Mouse (Mus musculus) megakaryocyte, adult 5-6 weeks (primary cell): ENCODE data around the gene Cd80. TPM values are rescaled to one million over a fixed set of nuclear protein-coding genes. Genes with fewer than 3 reads are reported as not detected.
A peak's percentile ranks its signal among the peaks of the same experiment; 100 is the strongest.
"Not testable (repeated sequence)": the region's sequence is repeated elsewhere in the genome, so short reads cannot be mapped to it uniquely, and the experiment has no call there.

Experiments
- ATAC-seq: 2 replicates; pipeline ENCODE4 v1.8.0; 2016; ENCODE audit warnings: mild to moderate bottlenecking, inconsistent platforms; ENCODE audit not compliant: poor library complexity, severe bottlenecking
- total RNA-seq, 2 experiments: library from RNA; stranded (forward) in 1 of 2; stranded (reverse) in 1 of 2; fragments of 153-499, 151-499 nt in 1 of 2; fragments of 221-1000, 200-1000 nt in 1 of 2; gene quantifications; 2 replicates each; pipeline versions ENCODE4 v1.2.3 to v1.2.4; 2015 to 2017

The Cd80 gene
- total RNA-seq (2015) (6.5 and 10.4 TPM in 2 replicates), total RNA-seq (2017) (3.0 and 4.0 TPM in 2 replicates)

DNA sequence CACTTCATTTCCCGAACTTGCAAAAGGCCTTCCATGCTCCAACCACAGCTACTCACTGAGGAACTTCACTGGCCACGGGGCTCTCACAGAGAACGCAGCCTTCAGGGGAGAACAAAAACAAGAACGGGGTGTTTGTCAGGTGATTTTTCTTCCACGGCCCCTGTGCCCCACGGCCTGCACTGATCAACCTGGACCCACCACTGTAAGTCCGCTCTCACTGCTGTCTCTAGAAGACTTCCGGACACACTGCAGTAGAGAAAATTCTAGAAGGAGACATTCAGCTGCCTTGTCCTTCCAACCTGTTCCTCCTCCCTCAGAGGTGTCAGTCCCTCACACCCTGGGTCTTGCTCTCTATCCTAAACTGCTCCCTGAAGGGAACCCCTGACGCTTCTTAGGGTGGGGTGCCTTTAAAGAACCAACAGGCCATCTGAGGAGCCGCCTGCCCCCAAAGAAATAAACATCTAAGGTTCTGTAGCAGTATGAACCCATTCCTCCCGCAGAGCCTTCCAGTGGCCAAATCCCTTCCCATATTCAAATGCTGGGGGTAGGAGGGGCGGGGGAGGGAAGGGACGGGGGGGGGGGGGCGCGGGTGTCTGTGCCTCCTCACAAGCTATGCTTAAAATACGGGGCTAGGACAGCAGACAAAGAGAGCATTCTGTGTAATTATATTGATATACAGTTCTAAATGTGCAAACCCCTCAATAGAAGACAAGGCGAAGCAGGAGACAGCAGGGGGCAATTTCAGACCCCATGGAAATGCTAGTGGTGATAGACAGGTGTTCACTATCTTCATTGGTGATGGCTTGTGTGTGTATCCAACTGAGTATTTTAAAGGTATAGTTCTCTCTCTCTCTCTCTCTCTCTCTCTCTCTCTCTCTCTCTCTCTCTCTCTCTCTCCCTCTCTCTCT, at the start of gene Cd80:
Gene Cd80 (plus strand): TSS at position 51 of the 908 bp plus-strand sequence.
- ATAC-seq, result no peak

DNA sequence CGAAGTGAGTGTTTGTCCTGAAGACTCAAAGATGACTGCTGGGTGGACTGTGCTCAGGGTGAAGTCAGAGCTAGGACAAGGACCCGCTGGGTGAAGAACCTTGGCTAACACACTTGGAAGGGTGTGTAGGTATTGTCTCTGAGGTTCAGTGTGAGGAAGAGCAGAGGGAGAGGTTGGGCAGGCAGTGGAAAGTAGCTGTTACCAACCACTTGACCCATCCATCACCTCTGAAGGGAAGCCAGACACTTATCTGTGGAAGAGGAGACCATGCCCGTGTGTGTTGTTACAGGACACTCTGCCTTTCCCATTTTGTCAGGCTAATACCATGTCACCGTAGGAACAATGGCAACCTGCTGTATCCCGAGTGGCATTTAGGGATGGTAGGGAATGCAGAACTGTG, 49.1 kb upstream of the Cd80 start:
- no peak for ATAC-seq

DNA sequence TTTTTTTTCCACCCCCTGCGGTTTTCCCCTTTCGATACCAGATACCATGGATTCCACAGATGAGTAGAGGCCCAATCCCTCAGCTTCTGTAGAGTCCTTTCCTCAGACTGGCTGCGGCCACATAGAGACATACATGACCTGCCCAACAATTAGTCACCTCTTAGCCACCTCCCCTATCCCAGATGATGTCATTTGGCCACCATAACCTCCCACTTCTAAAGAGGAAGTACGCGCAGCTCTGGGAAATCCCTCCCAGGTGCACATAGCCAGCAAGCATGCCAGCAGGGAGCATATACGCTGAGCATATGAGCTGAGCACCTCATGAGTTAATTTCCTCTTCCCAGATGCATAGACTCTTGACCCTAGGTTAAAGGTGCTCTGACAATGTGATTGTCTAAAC, 48.7 kb upstream of the Cd80 start:
- ATAC-seq, result no peak

DNA sequence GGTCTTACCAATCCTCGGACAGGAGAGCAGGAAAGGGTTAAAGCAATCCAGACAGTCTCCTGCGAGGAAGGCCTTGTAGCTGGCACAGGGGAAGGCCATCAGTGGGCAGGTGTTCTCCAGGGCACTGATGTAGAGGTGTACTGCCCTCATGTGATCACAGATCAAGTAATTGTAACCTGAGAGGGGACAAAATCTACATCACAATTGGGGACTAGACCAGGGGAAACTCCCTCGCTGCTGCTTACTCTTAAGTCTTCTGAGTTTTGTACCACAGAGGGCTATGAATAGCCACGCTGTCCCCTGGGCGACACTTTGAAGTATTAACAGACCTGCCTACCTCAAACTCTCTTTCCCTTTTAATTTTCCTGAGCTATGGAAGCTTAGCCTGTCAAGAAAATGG, 47.8 kb upstream of the Cd80 start:
- no peak for ATAC-seq

DNA sequence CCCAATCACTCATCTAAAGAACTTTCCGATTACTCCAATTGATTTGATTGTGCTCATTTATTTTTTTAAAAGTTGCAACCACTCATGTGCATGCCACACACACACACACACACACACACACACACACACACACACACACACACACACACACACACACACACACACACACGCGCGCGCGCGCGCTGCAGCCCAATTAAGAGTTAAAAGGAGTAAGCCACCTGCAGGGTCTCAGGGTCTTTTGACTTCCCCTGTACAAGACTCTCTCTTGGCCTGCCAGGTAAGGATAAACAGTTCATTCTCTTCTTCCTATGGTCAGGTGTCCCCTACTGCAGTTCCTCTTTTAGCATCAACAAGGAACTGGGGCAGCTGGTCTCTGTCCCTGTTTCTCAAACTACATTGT, 46.9 kb upstream of the Cd80 start:
- peak; percentile 30; the same call in 1 of the 2 replicates for ATAC-seq

DNA sequence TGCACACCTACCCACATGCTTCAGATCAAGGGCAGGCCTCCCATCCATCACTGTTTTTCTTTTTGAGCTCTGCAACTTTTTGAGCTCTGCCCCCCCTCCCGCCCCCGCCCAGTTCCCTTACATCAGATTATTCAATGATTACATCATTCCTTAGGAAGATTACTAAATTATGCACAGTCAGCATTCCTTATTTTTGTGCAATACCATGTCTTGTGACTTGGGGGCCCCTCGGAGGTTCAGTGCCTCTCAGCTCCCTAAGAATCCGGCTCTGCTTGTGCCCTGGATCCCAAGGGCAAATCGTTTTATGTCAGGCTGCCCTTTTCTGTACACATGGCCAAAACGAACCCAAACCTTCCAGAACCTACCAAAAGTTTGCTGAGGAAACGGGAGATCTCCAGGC, 40.4 kb upstream of the Cd80 start:
- ATAC-seq, result no peak

DNA sequence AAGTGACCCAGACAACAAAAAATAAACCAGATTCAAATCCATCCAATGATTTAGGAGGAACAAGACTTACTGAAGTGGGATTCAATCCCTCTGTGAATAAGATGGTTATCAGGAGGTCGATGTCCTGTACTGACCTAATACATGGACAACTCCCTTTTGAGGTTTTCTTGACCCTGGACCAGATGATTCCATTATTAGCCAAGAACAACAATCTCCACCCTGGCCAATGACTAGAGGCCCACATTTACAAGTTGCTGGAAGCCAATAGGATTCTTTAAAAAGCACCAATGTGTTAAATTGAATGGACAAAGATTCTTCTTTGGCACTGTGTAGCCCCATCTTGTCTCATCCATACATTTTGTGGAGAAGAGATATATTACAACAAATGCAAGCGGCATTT, 30.0 kb upstream of the Cd80 start:
- ATAC-seq, result no peak

DNA sequence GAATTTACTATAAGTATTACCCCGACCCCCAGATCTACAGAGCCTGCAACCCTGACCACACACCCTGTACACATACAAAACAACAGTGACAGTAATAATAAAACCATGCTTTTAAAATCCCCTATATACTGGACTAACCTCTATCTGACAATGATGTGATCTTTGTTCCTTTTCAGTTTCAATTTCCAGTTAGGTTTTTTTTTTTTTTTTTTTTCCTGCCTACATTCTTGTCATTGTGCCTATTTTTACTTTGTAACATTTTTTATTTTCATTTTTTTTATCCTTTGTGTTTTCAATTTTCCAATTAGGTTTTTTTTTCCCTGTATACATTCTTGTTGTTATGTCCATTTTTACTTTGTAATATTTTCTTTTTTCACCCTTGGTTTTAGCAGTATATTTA, 29.6 kb upstream of the Cd80 start:
- ATAC-seq, result no peak

DNA sequence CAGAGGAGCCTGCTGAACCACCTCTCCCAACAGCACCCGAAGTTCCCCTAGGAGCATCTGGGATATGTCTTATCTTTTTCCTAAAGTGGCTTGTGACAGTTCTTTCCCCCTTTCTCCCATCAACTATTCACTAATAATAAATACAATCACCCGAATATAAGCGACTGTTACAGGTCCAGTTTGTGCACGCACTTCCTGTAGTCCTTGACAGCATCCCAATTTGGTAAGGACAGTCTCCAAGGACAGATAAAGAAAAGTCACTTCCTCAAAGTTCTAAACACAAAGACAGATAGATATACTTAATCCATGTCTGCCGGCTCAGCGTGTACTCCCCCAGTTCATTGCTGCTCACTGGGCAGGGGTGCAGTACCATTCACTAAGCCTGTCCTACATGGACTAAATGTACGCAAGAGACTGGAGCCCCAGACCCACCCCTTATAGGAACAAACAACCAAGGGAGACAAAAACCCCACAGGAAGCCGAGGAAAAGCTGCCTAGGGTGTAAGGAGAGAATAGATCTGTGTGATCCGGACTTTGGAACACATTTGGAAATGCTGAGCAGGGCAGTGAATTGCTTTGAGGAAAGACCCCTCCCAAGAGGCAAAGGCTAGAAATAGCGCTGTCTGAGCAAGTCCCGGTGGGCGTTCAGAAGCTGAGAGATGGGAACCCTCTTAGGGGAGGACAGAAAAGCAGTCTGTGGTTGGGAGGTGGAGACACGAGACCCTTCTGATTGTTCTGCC, 23.7 kb upstream of the Cd80 start:
- no peak for ATAC-seq

DNA sequence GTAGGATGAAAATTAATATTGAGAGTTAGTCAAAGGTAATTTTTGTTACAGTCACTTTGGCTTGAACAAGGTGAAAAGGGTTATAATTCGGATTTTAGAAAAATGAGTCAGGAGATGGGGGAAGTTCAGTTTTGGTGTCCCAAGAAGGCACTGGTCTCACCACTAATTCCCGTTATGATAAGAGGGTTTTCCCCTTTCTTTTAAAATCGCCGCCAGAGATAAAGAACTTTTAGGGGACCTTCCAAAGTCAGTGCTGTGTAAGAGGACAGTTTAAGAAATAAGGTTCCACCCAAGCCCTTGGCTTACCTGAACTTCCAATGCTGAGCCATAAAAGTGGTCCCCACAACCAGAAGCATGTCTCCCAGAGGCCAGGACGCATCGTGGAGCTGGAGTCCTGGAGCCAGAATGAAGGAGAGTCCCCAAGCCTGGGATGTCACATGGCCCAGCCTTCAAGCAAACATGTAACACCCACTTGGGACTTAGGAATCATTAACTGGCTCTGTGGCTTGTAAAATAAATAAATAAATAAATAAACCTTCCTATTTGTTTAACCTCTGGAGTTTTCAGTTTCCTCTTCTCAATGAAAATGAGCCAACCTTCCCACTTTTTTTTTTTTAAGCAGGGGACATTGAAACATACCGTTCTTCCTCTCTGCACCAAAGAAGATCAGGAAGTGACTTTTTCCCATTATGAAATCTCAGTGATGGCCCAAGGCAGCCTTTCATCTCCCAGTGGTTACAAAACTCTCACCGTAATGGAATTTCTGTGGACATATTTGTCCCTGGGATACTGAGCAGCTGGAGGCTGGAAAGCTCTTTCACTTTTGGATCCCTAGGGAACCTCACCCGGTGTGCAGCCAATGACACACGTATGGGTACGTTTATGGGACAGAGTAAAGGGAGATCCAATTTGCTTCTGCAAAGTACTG, 22.6 kb upstream of the Cd80 start, which contains the start of gene Pla1a:
Gene Pla1a (minus strand): TSS at position 648 of the 928 bp plus-strand sequence.
- peak; percentile 91 for ATAC-seq

DNA sequence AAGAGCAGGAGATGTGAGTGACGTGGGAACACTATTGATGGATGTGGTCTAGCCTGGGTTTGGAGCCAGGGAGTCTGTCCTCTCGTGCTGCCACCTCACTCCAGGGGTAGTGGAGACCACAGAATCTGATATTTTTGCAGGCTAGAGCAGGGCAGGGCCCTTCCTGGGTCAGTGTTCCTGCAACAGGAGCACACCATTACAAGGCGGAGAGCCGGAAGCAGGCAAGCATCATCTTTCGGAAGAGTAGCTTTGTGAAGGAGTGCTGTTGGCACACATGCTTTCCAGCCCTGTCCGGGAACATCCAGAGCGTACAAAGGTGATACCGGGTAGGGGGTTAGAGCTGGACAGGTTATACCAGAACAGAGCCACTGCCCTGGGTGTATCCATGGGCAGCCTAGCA, 21.8 kb upstream of the Cd80 start:
- no peak for ATAC-seq

DNA sequence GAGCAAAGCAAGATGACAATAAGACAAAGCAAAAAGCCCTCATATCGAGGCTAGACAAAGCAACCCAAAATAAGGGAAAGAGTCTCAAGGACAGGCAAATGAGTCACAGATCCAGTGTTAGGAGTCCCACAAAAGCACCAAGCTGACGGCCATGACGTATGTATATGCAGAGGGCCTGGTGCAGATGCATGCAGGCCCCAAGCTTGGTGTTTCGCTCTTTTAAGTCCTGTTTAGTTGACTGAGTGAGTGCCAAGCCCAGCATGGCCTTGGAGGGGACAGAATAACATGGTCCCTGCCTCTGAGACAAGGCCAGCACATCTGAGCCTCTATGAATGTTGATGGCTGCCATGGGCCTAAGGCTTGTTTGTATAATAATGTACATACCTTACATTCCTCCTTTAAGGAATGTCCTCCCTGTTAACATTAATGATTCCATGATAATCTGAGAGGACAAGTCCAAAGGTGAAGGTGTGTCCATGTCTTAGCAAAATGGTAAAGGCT, 21.0 kb upstream of the Cd80 start:
- ATAC-seq, result no peak

DNA sequence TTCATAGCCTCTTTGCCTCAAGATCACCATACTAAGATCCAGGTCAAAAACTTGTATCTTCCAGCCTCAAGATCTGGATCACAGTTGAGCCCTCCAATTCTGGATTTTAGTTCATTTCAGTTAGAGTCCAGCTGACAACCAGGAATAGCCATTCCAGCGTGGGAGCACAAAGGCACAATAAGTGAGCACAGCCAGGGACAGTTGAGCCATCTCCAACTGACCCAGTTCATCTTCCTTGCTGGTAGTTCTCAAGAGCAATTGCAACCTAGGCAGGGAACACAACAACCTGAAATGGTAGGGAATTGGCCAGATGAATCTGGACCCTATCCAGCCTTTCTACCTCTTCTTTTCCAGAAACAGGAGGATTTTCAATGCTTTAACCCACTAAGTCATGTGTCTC, 16.2 kb upstream of the Cd80 start:
- no peak for ATAC-seq

DNA sequence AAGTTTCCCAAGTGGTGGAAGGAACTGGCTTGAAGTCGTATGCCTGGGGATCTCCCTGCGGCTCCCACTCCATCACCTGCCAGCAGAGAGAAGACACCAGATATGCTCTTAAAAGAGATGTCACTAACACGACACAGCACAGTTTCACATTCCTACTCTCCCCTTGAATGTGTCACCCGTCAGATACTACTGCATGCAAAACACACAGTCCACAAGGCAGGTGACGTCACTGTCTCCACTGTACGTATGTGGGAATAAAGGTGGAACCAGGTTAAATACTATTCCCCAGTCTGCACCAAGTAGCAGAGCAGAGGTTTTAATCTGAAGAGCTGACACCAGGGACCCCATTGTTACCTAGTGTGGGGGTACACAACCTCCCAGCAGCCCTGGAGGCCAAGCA, 15.0 kb upstream of the Cd80 start:
- no peak for ATAC-seq

DNA sequence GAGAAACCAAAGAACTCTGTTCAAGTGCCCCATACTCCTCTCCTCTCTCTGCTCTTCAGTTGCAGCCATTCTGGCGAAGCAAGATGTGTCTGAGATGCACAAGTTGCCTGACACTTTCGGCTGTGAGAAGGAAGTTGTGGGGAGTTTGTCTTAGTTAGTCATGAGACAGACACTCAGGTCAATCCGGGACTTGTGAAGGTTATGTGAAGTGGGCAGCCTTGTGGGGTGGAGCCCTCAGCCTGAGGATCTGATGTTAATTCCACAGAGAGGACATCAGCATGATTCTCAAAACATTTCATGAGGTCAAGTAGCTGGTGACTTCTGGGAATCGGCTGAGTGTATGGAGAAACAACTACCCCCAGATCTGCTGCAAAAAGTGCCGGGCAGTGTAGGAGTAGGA, 13.8 kb upstream of the Cd80 start:
- ATAC-seq, result no peak

DNA sequence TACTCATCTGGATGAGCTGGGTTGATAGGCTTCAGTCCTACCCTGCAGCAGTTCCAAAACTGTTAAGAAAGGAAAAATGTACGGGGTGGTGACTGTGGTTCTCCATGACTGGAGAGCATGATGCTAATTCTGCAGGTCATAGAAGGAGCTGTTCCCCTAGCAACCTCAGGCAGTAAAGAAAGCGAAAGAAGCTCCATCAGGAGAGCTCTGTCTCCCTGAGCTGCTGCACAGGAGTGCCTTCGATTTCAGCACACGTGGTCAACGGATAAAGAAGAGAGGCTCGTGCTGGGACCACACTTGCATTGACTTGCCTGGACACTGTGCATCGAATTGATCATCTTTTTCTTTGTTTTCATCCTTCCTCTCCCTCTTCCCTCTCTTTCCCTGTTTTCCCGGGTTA, 13.1 kb upstream of the Cd80 start:
- no peak for ATAC-seq

DNA sequence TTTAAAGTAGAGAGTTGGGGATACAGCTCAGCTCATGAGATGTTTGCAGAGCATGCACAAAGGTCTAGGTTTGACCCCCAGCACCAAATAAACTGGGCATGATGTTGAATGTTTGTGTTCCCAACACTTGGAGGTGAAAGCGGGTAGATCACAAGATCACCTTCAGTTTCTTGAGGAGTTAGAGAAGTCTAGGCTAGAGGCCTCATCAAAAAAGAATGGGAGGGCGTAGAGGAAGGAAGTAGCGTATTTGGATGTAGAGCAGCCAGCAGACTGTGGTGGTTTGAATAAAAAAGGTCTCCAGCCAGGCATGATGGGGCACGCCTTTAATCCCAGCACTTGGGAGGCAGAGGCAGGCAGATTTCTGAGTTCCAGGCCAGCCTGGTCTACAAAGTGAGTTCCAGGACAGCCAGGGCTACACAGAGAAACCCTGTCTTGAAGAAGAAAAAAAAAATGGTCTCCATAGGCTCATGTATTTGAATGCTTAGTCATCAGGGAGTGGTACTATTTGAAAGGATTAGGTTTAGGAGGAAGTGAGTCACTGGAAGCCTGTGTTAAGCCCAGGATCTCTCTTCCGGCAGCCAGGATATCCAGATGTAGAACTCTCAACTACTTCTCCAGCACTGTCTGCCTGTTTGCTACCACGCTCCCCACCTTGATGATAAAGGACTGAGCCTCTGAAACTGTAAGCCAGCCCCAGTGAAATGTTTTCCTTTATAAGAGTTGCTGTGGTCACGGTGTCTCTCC, 11.5 kb upstream of the Cd80 start:
- ATAC-seq, result peak; percentile 47; the same call in 1 of the 2 replicates

DNA sequence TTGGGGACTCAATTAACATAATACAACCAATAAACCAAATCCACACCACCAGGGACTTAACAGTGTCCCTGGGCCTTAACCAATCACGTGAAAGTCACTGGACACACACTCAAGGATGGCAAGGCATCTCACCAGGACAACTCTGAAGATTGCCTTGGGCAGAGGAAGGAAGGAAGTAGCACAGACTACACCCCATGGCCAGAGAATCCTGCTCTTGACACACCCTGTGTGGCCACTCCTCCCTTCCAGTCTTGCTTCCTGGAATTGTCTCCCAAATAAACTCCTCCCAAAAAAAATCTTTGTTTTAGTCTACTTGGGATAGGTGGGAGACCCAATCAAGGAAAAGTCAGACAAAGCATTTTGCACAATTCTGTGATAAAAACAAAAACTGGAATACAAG, 10.3 kb upstream of the Cd80 start:
- ATAC-seq, result no peak

DNA sequence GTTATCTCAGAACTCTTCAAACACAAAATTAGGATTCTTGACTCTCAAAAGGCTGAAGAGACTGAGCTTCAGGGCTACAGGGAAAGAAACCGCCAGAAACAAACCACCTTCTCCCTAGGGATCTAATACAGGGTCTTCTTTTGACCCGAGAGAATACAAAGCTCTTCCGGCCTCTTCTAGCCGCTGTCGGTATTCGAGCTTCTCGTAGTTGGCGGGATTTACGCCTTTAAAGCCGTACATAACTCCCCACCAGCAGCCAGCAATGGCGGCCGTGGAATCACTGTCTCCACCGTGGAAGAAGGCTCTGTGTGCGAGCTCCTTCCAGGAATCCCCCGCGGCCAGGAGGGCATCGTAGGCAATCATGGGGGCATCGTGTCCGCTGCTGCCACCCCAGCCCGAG, 9.8 kb upstream of the Cd80 start:
- ATAC-seq, result no peak

DNA sequence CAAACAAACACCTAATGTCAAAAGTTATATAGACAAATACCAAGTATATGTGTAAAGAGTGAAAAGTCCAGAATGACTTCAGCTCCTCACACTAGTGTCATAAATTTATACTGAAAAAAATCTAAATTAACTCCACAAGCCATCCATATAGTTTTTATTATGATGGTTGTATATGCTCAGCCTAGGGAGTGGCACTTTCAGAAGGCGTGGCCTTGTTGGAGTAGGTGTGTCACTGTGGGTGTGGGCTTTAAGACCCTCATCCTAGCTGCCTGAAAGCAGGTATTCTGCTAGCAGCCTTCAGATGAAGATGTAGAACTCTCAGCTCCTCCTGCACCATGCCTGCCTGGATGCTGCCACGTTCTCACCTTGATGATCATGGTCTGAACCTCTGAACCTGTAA, 9.2 kb upstream of the Cd80 start:
- not testable (repeated sequence) for ATAC-seq
